Mouse (Mus musculus) embryonic fibroblast, embryonic 13.5 days (primary cell): ENCODE measurements around the gene Myo18a.

Source experiments
- CTCF ChIP-seq: IDR thresholded peaks from 2 replicates; pipeline ENCODE4 v1.5.1; 2011; ENCODE audit warnings: mild to moderate bottlenecking, control low read depth, low read length, moderate library complexity, borderline replicate concordance; ENCODE audit not compliant: insufficient read depth
- POLR2A ChIP-seq: IDR thresholded peaks from 2 replicates; pipeline ENCODE4 v1.6.1; 2011; ENCODE audit warnings: low read depth, mild to moderate bottlenecking, control low read depth, low read length, moderate library complexity

- no peak for TF ChIP-seq CTCF
- TF ChIP-seq POLR2A: no peak
Measured at GRCm38 (mm10) chr11:77795216-77795615, 32.2 kb downstream of the Myo18a start.
